Mouse (Mus musculus): ENCODE measurements around the gene 4921507P07Rik. TPM values are rescaled to one million over a fixed set of nuclear protein-coding genes. Genes with fewer than 3 reads are reported as not detected.

Gene 4921507P07Rik
- total RNA-seq, 2 experiments from 2014 or later = 0.31 to 0.69 TPM

DNA sequence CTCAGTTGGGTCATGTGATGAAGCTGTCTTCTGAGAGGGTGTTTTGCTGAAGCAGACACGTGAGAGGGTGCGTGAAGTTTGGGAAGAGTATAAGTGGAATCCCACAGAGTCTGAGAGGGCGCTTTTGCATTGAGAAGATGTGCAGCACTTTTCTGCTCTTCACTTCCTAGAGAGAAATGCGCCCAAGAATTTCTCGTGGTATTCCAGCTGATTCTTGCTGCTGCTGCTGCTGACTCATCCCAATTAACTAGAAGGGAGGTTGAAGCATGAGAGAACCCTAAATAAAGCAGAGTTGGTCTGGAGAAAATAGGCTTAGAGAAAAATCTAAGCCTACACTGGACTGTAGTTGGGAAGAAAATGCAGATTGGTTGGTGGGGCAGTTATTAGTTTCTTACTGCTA, 47.4 kb downstream of the 4921507P07Rik start:
- H3K27ac ChIP-seq = no peak overlapping the region
- intact Hi-C loops (cut with DNase I) = no loop called here
- no peak for DNase-seq
- H3K4me3 ChIP-seq = no peak overlapping the region
- no peak for TF ChIP-seq CTCF (IDR thresholded peaks at IDR 0.05)

GRCm38 (mm10) chr6:50545412-50546043, 50.9 kb downstream of the 4921507P07Rik start:
- peak; percentile 26 for DNase-seq

DNA sequence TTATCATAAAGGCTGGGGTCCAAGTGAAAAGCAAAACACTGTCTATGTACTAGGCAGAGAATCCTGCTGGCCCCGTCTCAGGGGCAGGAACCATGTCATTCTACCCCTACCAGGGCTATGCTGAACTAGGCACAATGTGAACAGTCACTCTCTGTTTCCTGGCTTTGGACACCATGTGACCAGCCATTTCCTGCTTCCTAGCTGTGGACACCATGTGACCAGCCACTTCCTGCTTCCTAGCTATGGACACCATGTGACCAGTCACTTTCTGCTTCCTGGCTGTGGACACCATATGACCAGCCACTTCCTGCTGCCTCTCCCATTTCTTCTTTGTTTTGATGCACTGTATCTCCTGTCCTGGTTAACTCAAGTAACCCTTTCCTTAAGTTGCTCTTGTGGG, 53.9 kb downstream of the 4921507P07Rik start:
- DNase-seq = no peak
- no peak for TF ChIP-seq CTCF (IDR thresholded peaks at IDR 0.05)
- no peak overlapping the region for H3K27ac ChIP-seq
- no peak overlapping the region for H3K4me3 ChIP-seq
- intact Hi-C loops (cut with DNase I) = no loop called here

More at GRCm38 (mm10) chr6:50545412-50546043, 50.9 kb downstream of the 4921507P07Rik start:
- intact Hi-C loops (cut with DNase I) = no loop called here
- TF ChIP-seq CTCF (IDR thresholded peaks at IDR 0.05) = peak; percentile 89
- Histone ChIP-seq H3K4me3 (no peak overlapping the region), H3K27ac (no peak overlapping the region)

- TF ChIP-seq CTCF (IDR thresholded peaks at IDR 0.05) = no peak
- Histone ChIP-seq H3K4me3 (no peak overlapping the region), H3K27ac (no peak overlapping the region)
- DNase-seq = no peak
- intact Hi-C loops (cut with DNase I) = loop anchor here (5.0 kb wide), 1 partner anchor 1022 kb away; no protein-coding TSS in a partner anchor
Observed at GRCm38 (mm10) chr6:50539641-50540040, 56.8 kb downstream of the 4921507P07Rik start.

- TF ChIP-seq CTCF (IDR thresholded peaks at IDR 0.05) = peak; percentile 91
- Histone ChIP-seq H3K4me3 (no peak overlapping the region), H3K27ac (no peak overlapping the region)
- peak; percentile 78 for DNase-seq
- intact Hi-C loops (cut with DNase I) = loop anchor here (5.0 kb wide), 1 partner anchor 1019 kb away; no protein-coding TSS in a partner anchor
Observed at GRCm38 (mm10) chr6:50536461-50536892, 60.0 kb downstream of the 4921507P07Rik start.

GRCm38 (mm10) chr6:50535346-50535745, 61.1 kb downstream of the 4921507P07Rik start:
- Histone ChIP-seq H3K27ac (no peak overlapping the region), H3K4me3 (no peak overlapping the region)
- no peak for TF ChIP-seq CTCF (IDR thresholded peaks at IDR 0.05)
- no peak for DNase-seq
- intact Hi-C loops (cut with DNase I) = loop anchor here (5.0 kb wide), 1 partner anchor 1018 kb away; no protein-coding TSS in a partner anchor

GRCm38 (mm10) chr6:50531920-50532319, 64.5 kb downstream of the 4921507P07Rik start:
- intact Hi-C loops (cut with DNase I) = no loop called here
- H3K4me3 ChIP-seq = no peak overlapping the region
- no peak for DNase-seq
- H3K27ac ChIP-seq = no peak overlapping the region
- TF ChIP-seq CTCF (IDR thresholded peaks at IDR 0.05) = no peak

DNA sequence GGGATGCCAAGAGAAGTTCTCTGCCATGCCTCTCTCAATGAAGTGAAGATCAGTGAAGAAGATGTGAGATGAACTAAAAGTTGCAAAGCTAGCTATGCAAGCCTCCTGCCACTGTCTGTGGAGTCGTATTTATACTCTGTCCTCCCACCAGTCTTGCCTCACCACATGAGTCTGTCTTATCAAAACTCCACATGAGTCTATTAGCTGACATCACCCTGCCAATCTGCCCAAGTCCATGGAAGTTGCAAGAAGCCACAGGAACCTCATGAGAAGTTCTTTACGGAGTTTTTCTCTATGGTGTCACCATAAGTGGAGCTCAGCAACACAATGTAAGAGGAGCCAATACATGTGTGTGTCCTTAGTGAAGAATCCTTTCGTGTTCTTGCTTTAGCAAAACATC, 65.4 kb downstream of the 4921507P07Rik start:
- Histone ChIP-seq H3K4me3 (no peak overlapping the region), H3K27ac (no peak overlapping the region)
- intact Hi-C loops (cut with DNase I) = no loop called here
- DNase-seq = no peak
- TF ChIP-seq CTCF (IDR thresholded peaks at IDR 0.05) = no peak

- intact Hi-C loops (cut with DNase I) = no loop called here
- peak overlapping the region; percentile 17 for H3K4me3 ChIP-seq
- no peak for DNase-seq
- H3K27ac ChIP-seq = no peak overlapping the region
- TF ChIP-seq CTCF (IDR thresholded peaks at IDR 0.05) = no peak
Observed at GRCm38 (mm10) chr6:50529194-50529593, 67.2 kb downstream of the 4921507P07Rik start.

DNA sequence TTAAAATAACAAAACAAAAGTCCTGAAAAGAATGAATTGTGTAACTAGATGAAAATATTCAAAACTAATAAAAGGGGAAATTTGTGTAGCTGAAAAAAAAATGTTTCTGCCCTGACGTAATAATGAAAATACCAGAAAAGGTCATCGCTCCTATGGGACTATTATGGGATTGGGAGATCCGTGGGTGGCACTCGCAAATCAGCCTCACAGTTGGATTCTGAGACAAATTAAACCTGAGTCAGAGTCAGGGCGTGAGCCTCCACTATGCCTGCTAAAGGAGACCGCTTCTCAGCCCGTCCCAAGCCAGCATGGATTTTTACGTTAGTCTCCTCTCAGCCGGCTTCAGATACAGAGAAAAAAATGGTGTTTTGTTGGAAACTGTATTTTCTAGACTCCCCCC, 69.0 kb downstream of the 4921507P07Rik start:
- DNase-seq = no peak
- TF ChIP-seq CTCF (IDR thresholded peaks at IDR 0.05) = no peak
- Histone ChIP-seq H3K27ac (no peak overlapping the region), H3K4me3 (no peak overlapping the region)
- intact Hi-C loops (cut with DNase I) = no loop called here

DNA sequence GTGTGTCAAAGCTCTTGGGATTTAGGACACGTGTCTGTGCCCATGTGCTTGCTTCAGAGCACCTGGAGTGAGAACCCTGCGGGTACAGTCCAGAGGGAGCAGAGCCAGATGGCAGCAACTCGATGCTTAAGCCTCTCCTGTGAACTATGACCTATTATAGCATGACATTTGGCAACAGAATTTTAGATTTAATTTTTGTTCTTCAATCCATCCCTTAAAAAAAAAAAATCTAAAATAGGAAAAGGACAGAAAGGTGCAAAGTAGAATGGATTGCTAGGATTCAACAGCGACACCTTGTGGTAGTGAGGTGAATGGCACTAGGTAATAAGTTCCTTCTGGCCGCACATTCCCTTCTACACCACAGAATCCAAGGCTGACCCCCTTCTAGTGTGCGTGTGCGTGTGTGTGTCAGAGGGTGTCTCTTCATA, 69.8 kb downstream of the 4921507P07Rik start:
- Histone ChIP-seq H3K4me3 (no peak overlapping the region), H3K27ac (no peak overlapping the region)
- TF ChIP-seq CTCF (IDR thresholded peaks at IDR 0.05) = peak; percentile 91
- DNase-seq = peak; percentile 50
- intact Hi-C loops (cut with DNase I) = loop anchor here (1.0 kb wide), 1 partner anchor 214 kb away; no protein-coding TSS in a partner anchor

GRCm38 (mm10) chr6:50525846-50526245, 70.6 kb downstream of the 4921507P07Rik start:
- no peak for DNase-seq
- intact Hi-C loops (cut with DNase I) = loop anchor here (1.0 kb wide), 1 partner anchor 214 kb away; no protein-coding TSS in a partner anchor
- TF ChIP-seq CTCF (IDR thresholded peaks at IDR 0.05) = no peak

GRCm38 (mm10) chr6:50524261-50524896, 72.1 kb downstream of the 4921507P07Rik start:
- H3K27ac ChIP-seq = no peak overlapping the region
- intact Hi-C loops (cut with DNase I) = no loop called here
- DNase-seq = no peak
- no peak for TF ChIP-seq CTCF (IDR thresholded peaks at IDR 0.05)
- H3K4me3 ChIP-seq = no peak overlapping the region

More at GRCm38 (mm10) chr6:50525846-50526245, 70.6 kb downstream of the 4921507P07Rik start:
- Histone ChIP-seq H3K4me3 (no peak overlapping the region), H3K27ac (no peak overlapping the region)

Small RNA genes within 50 kb of the gene (microRNA-seq; reads per million reads assigned to microRNA genes)
- not detected for gene Mir6371

Other genes with a start within 250 kb of the 4921507P07Rik start
- 1 to 10 TPM; 2.2 to 3.3 TPM for gene Osbpl3, start 140.4 kb downstream of the 4921507P07Rik start, total RNA-seq (2021)
- 100 to 1,000 TPM in 1 of 2 experiments, 10 to 100 TPM in 1; 86.8 to 134 TPM for gene Cycs, start 30.1 kb downstream of the 4921507P07Rik start, total RNA-seq (2021)
- not detected for gene Npvf, start 57.8 kb upstream of the 4921507P07Rik start, total RNA-seq (2021)